Mouse (Mus musculus) heart, postnatal 4 days (tissue): ENCODE measurements at regions not wholly inside any gene's neighbourhood (a gene's known extent, or its start where the extent isn't known, plus 50 kb on each side); places are given as distances from the start of the nearest gene placed in this dataset.

Experiments used
- DNase-seq: peaks from one replicate; pipeline ENCODE4 v3.0.0; 2021

- DNase-seq: no peak
These were observed 55.5 kb upstream of the Cox10 start for GRCm38 (mm10) chr11:64134571-64135307.
